Mouse (Mus musculus) kidney, adult 9 months (tissue): ENCODE results near the gene Tenm3.

Source experiments
- DNase-seq: peaks from one replicate; pipeline ENCODE4 v3.0.0; 2022

The Tenm3 gene

GRCm38 (mm10) chr8:48439491-48439890 lies 404.3 kb downstream of the Tenm3 start:
- no peak for DNase-seq

GRCm38 (mm10) chr8:48437523-48438207 lies 406.1 kb downstream of the Tenm3 start:
- no peak for DNase-seq

DNA sequence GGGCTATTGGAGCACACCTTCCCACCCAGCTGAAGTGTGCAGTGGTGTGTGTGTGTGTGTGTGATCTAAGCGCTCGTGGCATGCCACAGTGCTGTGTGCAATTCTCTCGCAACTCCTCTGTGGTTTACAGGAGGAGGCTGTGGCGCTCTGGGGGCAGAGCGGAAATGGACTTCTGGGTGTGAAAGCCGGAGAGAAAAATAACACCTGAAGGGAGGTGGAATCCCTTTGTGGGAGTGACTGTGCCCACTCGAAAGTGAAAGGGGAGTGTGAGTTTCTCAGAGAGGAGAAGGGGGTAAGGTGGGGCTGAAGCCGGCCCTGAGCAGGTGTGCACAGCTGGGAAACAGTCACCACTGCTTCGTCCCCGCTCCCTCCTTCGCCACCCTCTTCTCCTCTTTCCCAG lies 418.6 kb downstream of the Tenm3 start:
- no peak for DNase-seq

GRCm38 (mm10) chr8:48417714-48418113 lies 426.0 kb downstream of the Tenm3 start:
- no peak for DNase-seq

- no peak for DNase-seq
Observed at GRCm38 (mm10) chr8:48410916-48411315, 432.8 kb downstream of the Tenm3 start.

GRCm38 (mm10) chr8:48400572-48400972 lies 443.2 kb downstream of the Tenm3 start:
- DNase-seq, result no peak

DNA sequence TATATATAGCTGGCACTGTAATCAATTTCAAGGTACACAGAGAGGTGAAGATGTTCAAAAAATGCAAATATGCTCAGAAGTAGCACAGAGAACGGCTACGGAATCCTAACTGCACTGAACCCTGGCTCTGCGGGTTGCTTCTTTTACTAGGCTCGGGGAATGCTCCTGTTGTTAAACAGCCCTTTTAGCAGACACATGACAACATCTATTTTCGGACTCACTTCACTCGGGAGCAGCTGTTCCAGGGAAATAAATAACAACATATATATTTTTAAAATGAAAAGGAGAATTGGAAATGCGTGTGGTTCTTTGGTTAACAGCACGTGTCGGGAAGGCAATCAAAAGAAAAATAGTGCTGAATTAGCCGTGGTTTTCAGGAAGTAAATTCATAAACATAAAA lies 457.9 kb downstream of the Tenm3 start:
- DNase-seq, result no peak

DNA sequence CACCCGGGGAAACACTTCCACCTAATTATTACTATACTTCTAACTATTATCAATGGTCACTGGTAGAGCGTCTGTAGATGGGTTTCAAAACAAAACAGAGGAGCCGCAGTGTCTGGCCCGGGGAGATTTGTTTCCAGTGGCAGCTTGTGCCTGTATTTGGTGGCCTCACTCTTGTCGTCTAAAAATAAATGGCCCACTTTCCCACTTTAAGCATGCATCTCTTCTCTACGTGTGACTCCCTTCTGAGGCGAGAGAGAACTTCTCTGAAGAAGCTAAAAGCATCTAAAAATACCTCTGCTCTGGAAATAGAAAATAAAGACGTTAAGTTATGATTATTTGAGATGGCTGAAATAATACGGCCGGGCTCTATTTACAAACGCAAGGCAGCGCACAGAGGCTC lies 463.7 kb downstream of the Tenm3 start:
- DNase-seq, result no peak

DNA sequence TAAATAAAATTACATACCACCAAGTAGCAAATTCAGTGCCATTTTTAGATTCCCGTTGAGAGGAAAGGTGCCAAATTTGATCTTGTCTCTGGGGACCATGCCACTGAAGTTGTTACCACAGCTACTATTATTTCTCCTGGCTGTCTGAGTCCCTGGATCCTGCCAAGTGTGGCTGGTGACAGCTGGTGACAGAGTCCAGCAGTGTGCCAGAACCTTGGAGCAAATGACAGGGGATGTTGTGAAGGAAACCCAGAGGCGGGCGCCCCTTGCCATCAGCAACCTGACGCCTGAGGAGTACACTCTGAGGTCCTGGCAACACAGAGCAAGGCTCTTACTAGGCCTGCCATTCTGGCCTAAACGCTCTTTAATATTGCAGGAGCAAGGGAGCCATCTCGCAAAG lies 467.0 kb downstream of the Tenm3 start:
- DNase-seq, result no peak

GRCm38 (mm10) chr8:48375183-48375582 lies 468.6 kb downstream of the Tenm3 start:
- no peak for DNase-seq

- DNase-seq, result no peak
Observed at GRCm38 (mm10) chr8:48373404-48373803, 470.3 kb downstream of the Tenm3 start.

GRCm38 (mm10) chr8:48367164-48367563 lies 476.6 kb downstream of the Tenm3 start:
- no peak for DNase-seq

DNA sequence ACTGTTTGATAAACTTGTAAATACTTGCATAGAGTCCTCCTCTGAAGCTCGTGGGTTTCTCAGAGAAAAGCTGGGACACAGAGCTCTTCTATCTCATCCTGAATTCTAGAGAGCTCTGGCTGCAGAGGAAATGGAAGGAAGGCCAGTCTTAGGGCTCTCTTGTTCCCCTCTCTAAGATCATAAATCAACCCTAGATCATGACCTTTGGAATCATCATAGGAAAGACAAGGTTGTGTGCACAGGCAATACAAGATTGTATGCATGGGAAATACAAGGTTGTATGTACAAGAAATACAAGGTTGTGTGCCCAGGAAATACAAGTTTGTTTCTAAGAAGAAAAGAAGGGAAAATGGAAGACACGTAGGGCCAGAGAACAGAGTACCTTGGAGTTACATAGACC lies 486.9 kb downstream of the Tenm3 start:
- DNase-seq, result no peak

DNA sequence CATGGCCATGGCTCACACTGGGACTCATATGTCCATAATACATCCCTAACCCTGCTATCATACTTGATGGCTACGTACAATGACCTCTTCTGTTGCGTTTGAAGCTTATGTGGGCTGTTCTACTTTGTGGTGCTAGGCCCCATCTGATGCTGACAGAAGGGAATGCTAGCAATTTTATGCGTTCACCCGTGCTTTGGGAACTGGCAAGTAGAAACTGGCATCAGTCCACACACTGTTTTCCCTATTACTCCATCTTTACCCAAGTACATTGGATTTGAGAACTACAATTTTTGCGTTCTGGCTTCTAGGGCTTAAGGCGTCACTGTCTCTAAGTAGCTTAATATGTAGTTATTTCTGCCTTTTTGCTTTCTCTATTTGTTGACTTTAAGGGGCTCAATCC lies 490.3 kb downstream of the Tenm3 start:
- DNase-seq, result no peak

DNA sequence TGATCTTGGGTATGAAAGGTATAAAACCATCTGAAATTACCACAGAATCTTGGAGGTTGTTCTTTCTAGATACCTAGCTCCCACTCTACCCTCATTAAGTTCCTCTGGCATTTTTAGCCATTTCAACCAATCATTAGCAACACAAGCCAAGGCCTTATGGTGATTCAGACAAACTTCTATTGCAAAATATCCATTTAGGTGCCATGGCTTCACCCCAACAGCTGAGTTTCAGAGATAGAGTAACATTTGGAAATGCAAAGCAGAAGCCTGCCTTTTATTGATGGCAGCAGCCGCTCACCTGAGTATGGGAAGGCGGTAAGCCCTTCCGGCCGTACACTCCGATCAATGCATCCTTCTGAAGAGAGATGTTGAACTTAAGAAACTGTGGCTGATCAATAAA lies 494.9 kb downstream of the Tenm3 start:
- no peak for DNase-seq

DNA sequence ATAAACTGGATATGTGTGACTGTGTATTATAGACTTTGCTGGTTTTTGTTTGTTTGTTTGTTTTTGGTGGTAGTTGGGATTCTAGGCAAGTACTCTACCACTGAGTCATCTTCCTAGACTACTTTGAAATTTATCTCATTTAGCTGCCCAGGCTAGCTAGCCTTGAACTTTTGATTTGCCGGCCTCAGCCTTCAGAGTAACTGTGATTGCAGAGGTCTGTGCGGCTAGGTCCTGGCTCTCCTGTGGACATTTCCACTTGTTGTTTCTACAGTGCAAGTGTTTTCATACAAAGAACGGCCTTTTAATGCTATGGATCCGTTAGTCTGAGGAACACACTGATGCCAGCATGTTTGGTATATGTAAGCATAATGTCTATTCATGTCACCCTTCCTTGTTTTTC lies 495.4 kb downstream of the Tenm3 start:
- no peak for DNase-seq

DNA sequence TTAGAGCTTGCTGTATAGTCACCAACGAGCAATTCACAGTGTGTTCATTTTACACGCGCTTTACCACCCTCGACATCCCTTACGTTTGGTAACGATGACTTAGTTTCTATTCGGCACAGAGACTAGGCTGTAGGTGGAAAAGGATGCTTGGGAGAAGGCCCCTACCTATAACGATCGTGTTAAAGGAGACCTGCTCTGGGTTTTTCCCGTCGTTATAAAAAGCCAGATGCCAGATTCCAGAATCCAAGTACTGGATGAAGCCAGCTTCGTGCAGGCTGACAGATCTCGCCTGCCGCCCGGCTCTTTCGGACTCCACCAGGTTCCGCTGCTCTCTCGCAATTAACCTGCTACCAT lies 500.7 kb downstream of the Tenm3 start:
- DNase-seq, result no peak

DNA sequence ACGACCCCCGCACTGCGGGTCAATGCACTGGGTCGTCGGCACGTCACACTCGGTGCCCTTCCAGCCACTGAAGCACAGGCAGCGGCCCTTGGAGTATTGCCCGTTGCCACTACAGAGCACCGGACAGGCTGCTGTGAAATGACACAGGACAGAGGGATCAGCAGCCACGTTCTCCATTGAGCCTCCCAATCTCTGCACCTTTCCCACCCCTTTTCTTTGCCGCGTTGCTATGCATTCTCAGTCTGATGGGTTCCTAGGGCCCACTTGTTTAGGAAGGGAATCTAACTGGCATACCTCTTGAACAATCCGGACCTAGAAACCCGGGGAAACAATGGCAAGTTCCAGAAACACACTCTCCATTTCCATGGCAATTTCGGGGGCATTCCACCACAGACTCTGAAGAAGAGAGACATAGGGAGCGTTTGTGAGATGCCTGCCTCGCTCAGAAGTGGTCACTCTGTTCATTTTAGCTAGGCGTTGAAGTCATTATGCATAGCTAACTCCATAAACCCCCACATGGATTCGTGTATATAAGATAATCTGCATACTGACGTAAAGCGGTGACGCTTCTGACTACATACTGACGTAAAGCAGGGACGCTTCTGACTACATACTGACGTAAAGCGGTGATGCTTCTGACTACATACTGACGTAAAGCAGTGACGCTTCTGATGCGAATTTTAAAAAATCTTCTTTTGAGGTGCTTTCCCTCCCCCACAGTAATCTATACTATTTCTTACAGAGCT lies 501.3 kb downstream of the Tenm3 start:
- no peak for DNase-seq

DNA sequence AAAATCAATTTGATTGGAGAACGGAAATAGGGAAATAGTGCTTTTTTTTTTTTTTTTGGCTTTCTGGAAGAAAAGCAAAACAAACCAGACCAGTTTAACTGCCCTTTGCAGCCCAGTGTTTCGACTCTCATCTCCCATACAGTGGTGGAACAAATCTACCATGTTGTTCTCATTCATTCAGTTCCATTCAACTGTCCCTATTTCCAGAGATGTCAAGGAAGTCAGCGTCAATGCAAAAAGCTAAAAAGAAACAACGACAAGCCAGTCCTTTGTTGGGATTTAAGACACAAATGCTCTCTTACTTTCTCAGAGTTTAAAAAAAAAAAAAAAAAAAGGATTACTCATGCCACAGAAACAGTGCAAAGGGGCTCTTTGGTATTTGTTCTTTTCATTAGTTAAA lies 502.1 kb downstream of the Tenm3 start:
- no peak for DNase-seq

DNA sequence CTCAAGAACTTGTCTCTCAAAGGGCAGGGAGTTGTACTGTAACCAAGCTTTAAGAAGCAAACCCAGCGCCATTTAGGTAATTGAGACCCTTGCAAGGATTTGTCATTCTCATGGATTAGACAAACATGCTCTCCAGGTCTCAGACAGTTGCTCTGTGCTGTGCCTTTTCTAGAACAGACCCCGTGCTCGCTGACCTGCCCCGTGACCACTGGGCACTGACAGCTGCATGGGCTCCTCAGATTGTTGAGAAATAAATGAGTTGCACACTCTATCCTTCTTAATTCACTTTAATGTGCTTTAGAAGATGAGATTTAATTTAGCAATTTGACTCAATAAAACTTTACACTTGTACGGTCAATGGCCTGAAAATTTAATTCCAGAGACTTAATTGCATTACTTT lies 502.5 kb downstream of the Tenm3 start:
- DNase-seq, result no peak

DNA sequence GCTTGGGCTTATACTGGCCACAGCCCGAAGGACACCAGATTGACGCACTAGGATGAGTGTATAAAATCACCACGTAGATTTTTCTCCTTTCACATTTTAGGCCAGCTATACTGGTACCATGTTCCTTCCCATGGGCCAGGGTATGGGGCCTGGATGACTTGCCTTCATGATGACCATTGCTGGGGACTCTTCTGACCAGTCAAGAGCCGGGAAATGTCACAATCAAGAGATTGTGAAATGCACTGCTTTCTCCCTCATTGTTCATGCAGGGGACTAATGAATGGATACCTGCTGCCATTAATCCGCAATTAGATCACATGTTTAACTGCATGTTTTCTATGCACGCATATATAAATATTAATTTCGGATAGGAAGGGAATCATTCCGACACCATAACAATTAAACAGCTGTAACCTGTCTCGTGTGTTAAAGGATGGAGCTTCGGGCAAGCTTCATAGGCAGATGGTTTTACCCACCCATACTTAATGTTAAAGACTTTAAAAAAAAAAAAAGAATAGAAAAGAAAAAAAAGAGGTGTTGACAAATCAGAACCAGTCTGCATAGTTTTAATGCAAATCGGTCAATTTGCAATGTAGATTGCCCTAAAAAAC lies 521.0 kb downstream of the Tenm3 start:
- DNase-seq, result no peak

DNA sequence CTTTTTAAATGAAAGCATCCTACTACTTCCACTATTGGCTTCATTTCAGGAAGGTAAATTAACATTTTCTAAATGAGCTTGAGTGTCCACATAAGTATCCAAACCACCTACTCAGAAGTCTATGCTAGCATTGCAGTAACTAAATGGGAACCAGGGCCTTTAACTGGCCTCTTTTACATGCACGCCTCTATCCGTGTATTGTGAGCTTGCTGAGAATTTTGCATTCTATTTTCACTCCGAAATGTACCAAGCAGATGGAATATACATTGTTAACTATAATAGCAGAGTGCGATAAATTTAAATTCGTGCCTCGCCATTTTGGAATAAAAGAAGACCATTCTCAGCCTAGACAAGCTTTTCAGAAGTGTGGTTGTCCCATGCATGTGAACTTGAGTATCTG lies 521.5 kb downstream of the Tenm3 start:
- DNase-seq, result no peak

DNA sequence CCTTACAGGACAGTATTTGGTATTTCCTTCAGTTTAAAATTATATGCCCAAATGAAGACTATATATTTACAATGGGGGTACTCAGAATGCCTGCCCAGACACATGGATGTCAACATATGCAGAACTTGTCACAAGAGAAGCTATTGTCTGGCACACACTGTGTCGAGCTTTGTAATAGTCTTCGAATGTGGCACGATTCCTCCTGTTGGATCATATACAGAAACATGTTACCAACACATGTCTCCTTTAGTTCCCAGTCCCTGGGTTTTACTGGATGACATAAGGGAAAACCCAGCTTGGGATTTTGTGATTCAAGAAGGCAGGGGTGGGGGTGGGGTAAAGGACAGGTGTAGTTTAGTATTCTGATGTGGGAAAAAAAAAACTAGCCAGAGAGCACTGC lies 524.1 kb downstream of the Tenm3 start:
- DNase-seq, result no peak

- DNase-seq, result no peak
Observed at GRCm38 (mm10) chr8:48317498-48317897, 526.3 kb downstream of the Tenm3 start.

DNA sequence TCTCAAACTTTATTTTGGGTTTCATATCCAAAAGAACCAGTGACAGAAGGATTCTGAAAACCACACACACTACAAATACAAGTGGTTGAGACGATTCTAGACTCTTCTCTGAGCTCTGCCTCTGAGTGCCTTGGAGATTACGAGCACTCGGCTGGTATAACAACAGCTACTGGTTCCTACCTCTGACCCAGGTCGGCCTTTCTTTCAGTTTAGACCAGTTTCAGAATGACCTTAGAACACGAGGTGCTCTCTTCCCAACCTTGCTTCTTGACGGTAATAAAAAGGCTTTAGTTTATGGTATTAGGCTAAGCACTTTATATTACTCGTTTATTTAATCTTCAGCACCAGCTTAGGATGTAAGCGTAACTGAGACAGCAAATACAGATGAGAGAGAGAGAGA lies 528.1 kb downstream of the Tenm3 start:
- DNase-seq, result no peak
